Mouse (Mus musculus) lung, embryonic 14.5 days (tissue): ENCODE results near the gene Filip1. TPM values are rescaled to one million over a fixed set of nuclear protein-coding genes. Genes with fewer than 3 reads are reported as not detected.

ENCODE experiments used
- ATAC-seq: fragments of 200-750 bp; cut with Nextera tagmentation; 2 replicates; pipeline ENCODE4 v1.8.0; 2017; ENCODE audit warnings: mild to moderate bottlenecking, moderate TSS enrichment, moderate library complexity; ENCODE audit not compliant: insufficient read depth
- DNase-seq: peaks from one replicate; pipeline ENCODE4 v3.0.0-alpha.2; 2015
- H3K27ac ChIP-seq: fragments of 300-500 bp; sonication (generic); 2 replicates; pipeline ENCODE4 v1.5.1; 2014; ENCODE audit warnings: low read depth, mild to moderate bottlenecking, moderate library complexity
- H3K27me3 ChIP-seq: fragments of 300-500 bp; sonication (generic); 2 replicates; pipeline ENCODE4 v1.6.1; 2014; ENCODE audit warnings: low read length, control low read depth; ENCODE audit not compliant: insufficient read depth
- H3K36me3 ChIP-seq: fragments of 300-500 bp; sonication (generic); 2 replicates; pipeline ENCODE4 v1.6.1; 2014; ENCODE audit warnings: control low read depth; ENCODE audit not compliant: insufficient read depth
- H3K4me1 ChIP-seq: fragments of 300-500 bp; sonication (generic); 2 replicates; pipeline ENCODE4 v1.6.1; 2014; ENCODE audit warnings: antibody characterized with exemption, control low read depth; ENCODE audit not compliant: insufficient read depth
- H3K4me2 ChIP-seq: fragments of 300-500 bp; sonication (generic); 2 replicates; pipeline ENCODE4 v1.6.1; 2014; ENCODE audit warnings: mild to moderate bottlenecking
- H3K4me3 ChIP-seq: fragments of 300-500 bp; sonication (generic); 2 replicates; pipeline ENCODE4 v1.5.1; 2014; ENCODE audit warnings: low read depth, low read length
- H3K9ac ChIP-seq: fragments of 300-500 bp; sonication (generic); 2 replicates; pipeline ENCODE4 v1.6.1; 2014
- H3K9me3 ChIP-seq: fragments of 300-500 bp; sonication (generic); 2 replicates; pipeline ENCODE4 v1.6.1; 2016; ENCODE audit warnings: low read depth, low read length, control low read depth
- CTCF ChIP-seq: IDR thresholded peaks from 2 replicates; pipeline ENCODE4 v1.5.1; 2016; ENCODE audit warnings: antibody characterized with exemption, low read depth
- WGBS: fragments of 180-500 bp; shearing (Covaris S2); extraction: QIAGEN DNeasy Blood & Tissue Kit; methylation state at CpG from one replicate; pipeline ENCODE4 v1.1.7; 2014; 5-methylcytosine and 5-hydroxymethylcytosine counted together
- polyA plus RNA-seq: library from polyadenylated mRNA; unstranded; fragments of >200 nt; fragmentation: Nextera tagmentation; extraction: Ambion mirVana; gene quantifications from 2 replicates; pipeline ENCODE4 v1.2.1, GENCODE M21; 2014

Gene Filip1
- polyA plus RNA-seq, 1 experiment from 2014 or later = 12.2 TPM

- Histone ChIP-seq H3K4me3 (no peak overlapping the region), H3K4me2 (no peak overlapping the region), H3K9ac (no peak overlapping the region), H3K9me3 (no peaks in the 10 kb centered on the region), H3K27me3 (no peaks in the 10 kb centered on the region), H3K36me3 (no peaks in the 10 kb centered on the region), H3K27ac (no peak overlapping the region), H3K4me1 (peaks cover 25% of the 10 kb centered on the region)
- no peak for ATAC-seq
- DNase-seq = no peak
- 58% methylated on average over 10 of the region's 10 CpGs for WGBS
- TF ChIP-seq CTCF = no peak
These were observed 94.1 kb downstream of the Filip1 start for GRCm38 (mm10) chr9:79918325-79919117.

- H3K4me2 ChIP-seq = no peak overlapping the region
- peaks cover 5% of the 10 kb centered on the region; the same call in 1 of the 2 replicates for H3K4me1 ChIP-seq
- no peak overlapping the region for H3K9ac ChIP-seq
- WGBS = 23% methylated on average over 4 of the region's 4 CpGs
- TF ChIP-seq CTCF = no peak
- H3K27ac ChIP-seq = no peak overlapping the region
- DNase-seq (no peak), ATAC-seq (no peak)
- H3K4me3 ChIP-seq = no peak overlapping the region
- H3K27me3 ChIP-seq = no peaks in the 10 kb centered on the region
- peaks cover 3% of the 10 kb centered on the region; the same call in 1 of the 2 replicates for H3K9me3 ChIP-seq
- no peaks in the 10 kb centered on the region for H3K36me3 ChIP-seq
These were observed 98.4 kb downstream of the Filip1 start for GRCm38 (mm10) chr9:79914276-79914675.

GRCm38 (mm10) chr9:79912971-79913370, 99.7 kb downstream of the Filip1 start:
- Histone ChIP-seq H3K27ac (no peak overlapping the region), H3K9me3 (peaks cover 3% of the 10 kb centered on the region; the same call in 1 of the 2 replicates), H3K36me3 (no peaks in the 10 kb centered on the region), H3K4me1 (no peaks in the 10 kb centered on the region), H3K4me2 (no peak overlapping the region), H3K9ac (no peak overlapping the region), H3K27me3 (no peaks in the 10 kb centered on the region), H3K4me3 (no peak overlapping the region)
- 72% methylated on average over 5 of the region's 5 CpGs for WGBS
- no peak for DNase-seq
- no peak for ATAC-seq
- no peak for TF ChIP-seq CTCF

- H3K27ac ChIP-seq = no peak overlapping the region
- no peak overlapping the region for H3K4me2 ChIP-seq
- 95% methylated on average over 3 of the region's 3 CpGs for WGBS
These were observed 102.5 kb downstream of the Filip1 start for GRCm38 (mm10) chr9:79910166-79910565.

GRCm38 (mm10) chr9:79898815-79899214, 113.8 kb downstream of the Filip1 start:
- no peak overlapping the region for H3K4me3 ChIP-seq
- ATAC-seq (no peak), DNase-seq (no peak)
- H3K27ac ChIP-seq = no peak overlapping the region
- no peak overlapping the region for H3K9ac ChIP-seq
- H3K36me3 ChIP-seq = no peaks in the 10 kb centered on the region
- TF ChIP-seq CTCF = no peak
- peaks cover 5% of the 10 kb centered on the region; the same call in 1 of the 2 replicates for H3K4me1 ChIP-seq
- H3K9me3 ChIP-seq = no peaks in the 10 kb centered on the region
- no peak overlapping the region for H3K4me2 ChIP-seq
- no peaks in the 10 kb centered on the region for H3K27me3 ChIP-seq
- WGBS = 37% methylated on average over 3 of the region's 3 CpGs

More at GRCm38 (mm10) chr9:79910166-79910565, 102.5 kb downstream of the Filip1 start:
- no peaks in the 10 kb centered on the region for H3K4me1 ChIP-seq
- DNase-seq = no peak
- TF ChIP-seq CTCF = no peak
- H3K4me3 ChIP-seq = no peak overlapping the region
- peaks cover 3% of the 10 kb centered on the region; the same call in 1 of the 2 replicates for H3K9me3 ChIP-seq
- H3K9ac ChIP-seq = no peak overlapping the region
- no peaks in the 10 kb centered on the region for H3K36me3 ChIP-seq
- no peaks in the 10 kb centered on the region for H3K27me3 ChIP-seq
- ATAC-seq = no peak

- whole genome bisulfite sequencing = 48% methylated on average over 5 of the region's 5 CpGs
- TF ChIP-seq CTCF = no peak
- no peak for ATAC-seq
- Histone ChIP-seq H3K9me3 (no peaks in the 10 kb centered on the region), H3K4me2 (no peak overlapping the region), H3K4me3 (no peak overlapping the region), H3K27ac (no peak overlapping the region), H3K36me3 (no peaks in the 10 kb centered on the region), H3K4me1 (peaks cover 5% of the 10 kb centered on the region; the same call in 1 of the 2 replicates), H3K9ac (no peak overlapping the region), H3K27me3 (no peaks in the 10 kb centered on the region)
- DNase-seq = no peak
These were observed 118.0 kb downstream of the Filip1 start for GRCm38 (mm10) chr9:79894665-79895064.

- no peaks in the 10 kb centered on the region for H3K9me3 ChIP-seq
- no peak overlapping the region for H3K9ac ChIP-seq
- no peaks in the 10 kb centered on the region for H3K27me3 ChIP-seq
- ATAC-seq = no peak
- no peak overlapping the region for H3K27ac ChIP-seq
- H3K4me3 ChIP-seq = no peak overlapping the region
- H3K4me2 ChIP-seq = no peak overlapping the region
- no peaks in the 10 kb centered on the region for H3K36me3 ChIP-seq
- no peak for DNase-seq
- TF ChIP-seq CTCF = no peak
- 63% methylated on average over 4 of the region's 4 CpGs for WGBS
- peaks cover 5% of the 10 kb centered on the region; the same call in 1 of the 2 replicates for H3K4me1 ChIP-seq
These were observed 118.6 kb downstream of the Filip1 start for GRCm38 (mm10) chr9:79893841-79894612.
